ENCODE assay signal across 9 mouse cellular contexts in genomic region chr19:53066934-53067333, GRCm38 (mm10). TPM values are rescaled to one million over a fixed set of nuclear protein-coding genes. Genes with fewer than 3 reads are reported as not detected.
DNase-seq lines count a peak whose midpoint lies in the region; ATAC-seq and TF ChIP-seq lines count a peak whose summit lies in the region.
"Had no signal": no experiment of that assay in that cellular context is flagged by ENCODE, and none has a peak within 500 bp of the region (broad histone marks: within the 10 kb centered on the region; RNA-seq: fewer than 3 reads in every experiment).

No protein-coding gene starts in this region.

- TF ChIP-seq POLR2A in ES-Bruce4 (IDR thresholded peaks at IDR 0.05; ENCODE audit: insufficient read depth, low read length), result no peak
- no peak for TF ChIP-seq POLR2A in limb, embryonic 14.5 days (IDR thresholded peaks at IDR 0.05; ENCODE audit: borderline replicate concordance, extremely low read depth, insufficient read depth, insufficient read length)

- H3K4me2 ChIP-seq in embryonic facial prominence, embryonic 12.5 days (replicated peaks), result no peak overlapping the region
- peak overlapping the region; percentile 26 for H3K4me2 ChIP-seq in limb, embryonic 14.5 days (replicated peaks; ENCODE audit: low read depth, low read length, severe bottlenecking)
- H3K4me2 ChIP-seq in midbrain, embryonic 14.5 days (ENCODE audit: low read length), result no peak overlapping the region

- peak; percentile 51 to 69 for DNase-seq in heart, postnatal 14 days
- DNase-seq in limb, embryonic 14.5 days (ENCODE audit: low spot score), result peak; percentile 77
- DNase-seq in left cerebral cortex, adult 2 months (ENCODE audit: extremely low spot score in 1 of 2, low spot score in 2 of 2), result no peak
- DNase-seq in left cerebral cortex, postnatal 10 days (ENCODE audit: extremely low spot score in 1 of 2, low spot score in 2 of 2), result no peak
- no peak for DNase-seq in midbrain, embryonic 14.5 days
- no peak for DNase-seq in left cerebral cortex, adult 9 months (ENCODE audit: low spot score in 2 of 2)

- H3K36me3 ChIP-seq in ES-Bruce4 (ENCODE audit: control insufficient read depth, insufficient read depth, low read length, poor library complexity, severe bottlenecking), result no peaks in the 10 kb centered on the region
- H3K36me3 ChIP-seq in embryonic facial prominence, embryonic 12.5 days, result no peaks in the 10 kb centered on the region
- no peaks in the 10 kb centered on the region for H3K36me3 ChIP-seq in limb, embryonic 14.5 days (ENCODE audit: control insufficient read depth, insufficient read depth, low read length)
- no peaks in the 10 kb centered on the region for H3K36me3 ChIP-seq in midbrain, embryonic 14.5 days (ENCODE audit: control insufficient read depth, insufficient read depth, low read length)

- H3K27me3 ChIP-seq in ES-Bruce4 (ENCODE audit: control insufficient read depth, insufficient read depth, low read length, poor library complexity, severe bottlenecking), result no peaks in the 10 kb centered on the region
- H3K27me3 ChIP-seq in embryonic facial prominence, embryonic 12.5 days, result no peaks in the 10 kb centered on the region
- no peaks in the 10 kb centered on the region for H3K27me3 ChIP-seq in limb, embryonic 14.5 days (ENCODE audit: control insufficient read depth, insufficient read depth, low read length)
- H3K27me3 ChIP-seq in midbrain, embryonic 14.5 days (ENCODE audit: control insufficient read depth, insufficient read depth, low read length), result no peaks in the 10 kb centered on the region

- H3K27ac ChIP-seq in ES-Bruce4 (ENCODE audit: insufficient read depth, low read length), result no peak overlapping the region
- H3K27ac ChIP-seq in embryonic facial prominence, embryonic 12.5 days, result peak overlapping the region; percentile 43; the same call in 1 of the 2 replicates
- peak overlapping the region; percentile 65 for H3K27ac ChIP-seq in limb, embryonic 14.5 days (replicated peaks; ENCODE audit: low read depth, low read length)
- no peak overlapping the region for H3K27ac ChIP-seq in left cerebral cortex, adult 2 months
- H3K27ac ChIP-seq in midbrain, embryonic 14.5 days (replicated peaks; ENCODE audit: low read depth, low read length), result no peak overlapping the region

- no peak for TF ChIP-seq CTCF in ES-Bruce4 (IDR thresholded peaks at IDR 0.05; ENCODE audit: low read depth, low read length)
- no peak for TF ChIP-seq CTCF in left cerebral cortex, adult 2 months (IDR thresholded peaks at IDR 0.05)

- H3K9me3 ChIP-seq in ES-Bruce4 (replicated peaks; ENCODE audit: control insufficient read depth, insufficient read depth, low read length, poor library complexity, severe bottlenecking), result no peaks in the 10 kb centered on the region
- H3K9me3 ChIP-seq in embryonic facial prominence, embryonic 12.5 days, result no peaks in the 10 kb centered on the region
- no peaks in the 10 kb centered on the region for H3K9me3 ChIP-seq in limb, embryonic 14.5 days (ENCODE audit: control insufficient read depth, low read length)
- H3K9me3 ChIP-seq in midbrain, embryonic 14.5 days (ENCODE audit: control insufficient read depth, low read length), result no peaks in the 10 kb centered on the region

- ATAC-seq in embryonic facial prominence, embryonic 12.5 days (ENCODE audit: insufficient number of reproducible peaks, insufficient read depth, low FRiP score, low TSS enrichment), result no peak
- ATAC-seq in limb, embryonic 14.5 days (ENCODE audit: low FRiP score, low read depth), result peak; percentile 70
- ATAC-seq in midbrain, embryonic 14.5 days (ENCODE audit: low FRiP score, low TSS enrichment), result no peak
- ATAC-seq: activated CD4-positive, CD25-positive, alpha-beta regulatory T cell, adult 4 months had no signal

- H3K4me1 ChIP-seq in ES-Bruce4 (ENCODE audit: control insufficient read depth, insufficient read depth, low read length), result peaks cover 5% of the 10 kb centered on the region
- H3K4me1 ChIP-seq in embryonic facial prominence, embryonic 12.5 days, result peaks cover 42% of the 10 kb centered on the region
- H3K4me1 ChIP-seq in limb, embryonic 14.5 days (ENCODE audit: control insufficient read depth, insufficient read depth, low read length), result peaks cover 35% of the 10 kb centered on the region
- H3K4me1 ChIP-seq in midbrain, embryonic 14.5 days (ENCODE audit: control insufficient read depth, insufficient read depth, low read length), result no peaks in the 10 kb centered on the region

- peak overlapping the region; percentile 37 for H3K4me3 ChIP-seq in ES-Bruce4 (ENCODE audit: low read depth, low read length)
- no peak overlapping the region for H3K4me3 ChIP-seq in embryonic facial prominence, embryonic 12.5 days
- no peak overlapping the region for H3K4me3 ChIP-seq in limb, embryonic 14.5 days (replicated peaks; ENCODE audit: low read length)
- H3K4me3 ChIP-seq in left cerebral cortex, adult 2 months, result no peak overlapping the region
- H3K4me3 ChIP-seq in midbrain, embryonic 14.5 days (replicated peaks; ENCODE audit: low read depth, low read length), result no peak overlapping the region

- H3K9ac ChIP-seq in ES-Bruce4 (ENCODE audit: low read depth, poor library complexity, severe bottlenecking), result no peak overlapping the region
- H3K9ac ChIP-seq in embryonic facial prominence, embryonic 12.5 days, result no peak overlapping the region
- no peak overlapping the region for H3K9ac ChIP-seq in limb, embryonic 14.5 days (ENCODE audit: low read depth, low read length, severe bottlenecking)
- H3K9ac ChIP-seq in midbrain, embryonic 14.5 days (replicated peaks; ENCODE audit: low read length), result no peak overlapping the region

- WGBS in embryonic facial prominence, embryonic 12.5 days, result 31% methylated on average over 10 of the region's 10 CpGs
- 20% methylated on average over 10 of the region's 10 CpGs for WGBS in limb, embryonic 14.5 days
- WGBS in midbrain, embryonic 14.5 days, result 76% methylated on average over 10 of the region's 10 CpGs

- no peak for TF ChIP-seq EP300 in ES-Bruce4 (IDR thresholded peaks at IDR 0.05; ENCODE audit: insufficient read depth, low read depth, low read length)

- intact Hi-C loops in heart, postnatal 14 days (cut with DNase I), result no loop called here
- intact Hi-C loops in left cerebral cortex, adult 2 months (cut with DNase I), result no loop called here
- intact Hi-C loops in left cerebral cortex, postnatal 10 days (cut with DNase I), result no loop called here

RNA-seq across cellular contexts. Expression of gene Xpnpep1, which starts 26.9 kb away (rescaled TPM):
- 181 and 185 TPM in 2 replicates for polyA plus RNA-seq in ES-Bruce4 (2011; ENCODE audit: insufficient read depth, insufficient read length, low read depth, missing spikeins)
- 163 and 167 TPM in 2 replicates for polyA plus RNA-seq in embryonic facial prominence, embryonic 12.5 days (2016; fragmentation: Nextera tagmentation; extraction: Ambion mirVana)
- 100 to 1,000 TPM in 1 of 2 experiments, 10 to 100 TPM in 1; 93.8 to 105 TPM for total RNA-seq in heart, postnatal 14 days (2021)
- polyA plus RNA-seq in limb, embryonic 14.5 days (2012; rRNA removed), result 101 and 111 TPM in 2 replicates
- polyA plus RNA-seq in limb, embryonic 14.5 days (2014; fragmentation: Nextera tagmentation; extraction: Ambion mirVana), result 157 and 159 TPM in 2 replicates
- 10 to 100 TPM; 67.1 to 72.6 TPM for total RNA-seq in left cerebral cortex, adult 2 months (2021)
- 100 to 1,000 TPM; 108 to 113 TPM for total RNA-seq in left cerebral cortex, postnatal 10 days (2021)
- 135 and 136 TPM in 2 replicates for polyA plus RNA-seq in midbrain, embryonic 14.5 days (2014; fragmentation: Nextera tagmentation; extraction: Ambion mirVana)

Comparison
In these comparisons a context has a peak if more than half of its experiments do, and no peak if none do; other contexts are left out.
1. H3K27ac ChIP-seq: peak in embryonic facial prominence, embryonic 12.5 days (single experiment) and limb, embryonic 14.5 days (single experiment); none in ES-Bruce4 (single experiment), left cerebral cortex, adult 2 months (single experiment) and midbrain, embryonic 14.5 days (single experiment).
2. DNase-seq: peak in heart, postnatal 14 days (2 of 2) and limb, embryonic 14.5 days (single experiment); none in left cerebral cortex, adult 2 months (0 of 2), left cerebral cortex, postnatal 10 days (0 of 2), midbrain, embryonic 14.5 days (single experiment) and left cerebral cortex, adult 9 months (0 of 2).